In genomic region chr14:76733258-76733823, GRCm38 (mm10) we compare ENCODE assay signal across 17 mouse cellular contexts.
DNase-seq lines count a peak whose midpoint lies in the region; ATAC-seq and TF ChIP-seq lines count a peak whose summit lies in the region.
"Had no signal": no experiment of that assay in that cellular context is flagged by ENCODE, and none has a peak within 500 bp of the region (broad histone marks: within the 10 kb centered on the region; RNA-seq: fewer than 3 reads in every experiment).

No protein-coding gene starts in this region.

- no peak overlapping the region for H3K9ac ChIP-seq in kidney, postnatal 0 days (ENCODE audit: low read depth, low read length)
- no peak overlapping the region for H3K9ac ChIP-seq in intestine, embryonic 14.5 days (ENCODE audit: low read length)
- peak overlapping the region; percentile 17; the same call in 1 of the 2 replicates for H3K9ac ChIP-seq in lung, embryonic 16.5 days (ENCODE audit: low read length)
- H3K9ac ChIP-seq: forebrain, embryonic 15.5 days; hindbrain, embryonic 14.5 days; liver, embryonic 14.5 days had no signal

- TF ChIP-seq CTCF in kidney, postnatal 0 days (IDR thresholded peaks at IDR 0.05; ENCODE audit: low read depth) = no peak

- ATAC-seq in kidney, postnatal 0 days (replicated peaks; ENCODE audit: low FRiP score, low read depth) = no peak
- peak; percentile 57; the same call in 1 of the 2 replicates for ATAC-seq in intestine, embryonic 14.5 days (replicated peaks; ENCODE audit: low FRiP score, low TSS enrichment, low read depth)
- ATAC-seq in lung, embryonic 16.5 days (ENCODE audit: low read depth) = peak; percentile 84
- ATAC-seq: forebrain, embryonic 15.5 days; Patski had no signal

- no peaks in the 10 kb centered on the region; the same call in 1 of the 2 replicates for H3K4me1 ChIP-seq in kidney, postnatal 0 days (replicated peaks; ENCODE audit: insufficient read depth, low read length)
- H3K4me1 ChIP-seq in intestine, embryonic 14.5 days (replicated peaks; ENCODE audit: control insufficient read depth, insufficient read depth, low read length) = 0 out of 2 replicates have a peak, but pooled peaks cover 2% of the 10 kb centered on the region
- H3K4me1 ChIP-seq in lung, embryonic 16.5 days (replicated peaks; ENCODE audit: control insufficient read depth, insufficient read depth, low read length) = peaks cover 17% of the 10 kb centered on the region

- H3K9me3 ChIP-seq in kidney, postnatal 0 days (replicated peaks; ENCODE audit: low read length) = no peaks in the 10 kb centered on the region
- no peaks in the 10 kb centered on the region for H3K9me3 ChIP-seq in intestine, embryonic 14.5 days (ENCODE audit: control insufficient read depth, low read length)
- no peaks in the 10 kb centered on the region for H3K9me3 ChIP-seq in lung, embryonic 16.5 days (ENCODE audit: control insufficient read depth, low read length)
- H3K9me3 ChIP-seq: forebrain, embryonic 15.5 days had no signal

- WGBS in kidney, postnatal 0 days = 73% methylated on average over 8 of the region's 8 CpGs
- WGBS in intestine, embryonic 14.5 days = 65% methylated on average over 8 of the region's 8 CpGs
- 57% methylated on average over 8 of the region's 8 CpGs for WGBS in lung, embryonic 16.5 days

- no peak overlapping the region for H3K27ac ChIP-seq in kidney, postnatal 0 days
- no peak overlapping the region for H3K27ac ChIP-seq in intestine, embryonic 14.5 days (ENCODE audit: low read depth)
- peak overlapping the region; percentile 80 for H3K27ac ChIP-seq in lung, embryonic 16.5 days (ENCODE audit: low read length)
- H3K27ac ChIP-seq: forebrain, embryonic 15.5 days; hindbrain, embryonic 14.5 days; liver, embryonic 14.5 days had no signal

- no peak overlapping the region for H3K4me2 ChIP-seq in kidney, postnatal 0 days (ENCODE audit: low read length)
- no peak overlapping the region for H3K4me2 ChIP-seq in intestine, embryonic 14.5 days (ENCODE audit: low read length)
- no peak overlapping the region; the same call in 1 of the 2 replicates for H3K4me2 ChIP-seq in lung, embryonic 16.5 days (ENCODE audit: low read depth, low read length)
- H3K4me2 ChIP-seq: forebrain, embryonic 15.5 days; hindbrain, embryonic 14.5 days had no signal

- H3K4me3 ChIP-seq in kidney, postnatal 0 days (replicated peaks; ENCODE audit: low read depth, low read length) = no peak overlapping the region
- H3K4me3 ChIP-seq in intestine, embryonic 14.5 days (ENCODE audit: low read depth, low read length) = no peak overlapping the region
- H3K4me3 ChIP-seq in lung, embryonic 16.5 days (ENCODE audit: low read length) = no peak overlapping the region
- H3K4me3 ChIP-seq: forebrain, embryonic 15.5 days had no signal

- H3K27me3 ChIP-seq in kidney, postnatal 0 days (ENCODE audit: insufficient read depth, low read length) = no peaks in the 10 kb centered on the region
- no peaks in the 10 kb centered on the region for H3K27me3 ChIP-seq in intestine, embryonic 14.5 days (replicated peaks; ENCODE audit: control insufficient read depth, insufficient read depth, low read length)
- H3K27me3 ChIP-seq in lung, embryonic 16.5 days (ENCODE audit: control insufficient read depth, insufficient read depth, low read depth, low read length) = no peaks in the 10 kb centered on the region
- H3K27me3 ChIP-seq: forebrain, embryonic 15.5 days; Patski had no signal

- intact Hi-C loops in heart, postnatal 25 days (cut with DNase I) = loop anchor here (5.0 kb wide), 3 partner anchors 89 to 144 kb away; no protein-coding TSS in a partner anchor

- no peaks in the 10 kb centered on the region for H3K36me3 ChIP-seq in kidney, postnatal 0 days (ENCODE audit: insufficient read depth, low read length)
- H3K36me3 ChIP-seq in intestine, embryonic 14.5 days (ENCODE audit: control insufficient read depth, insufficient read depth, low read length) = no peaks in the 10 kb centered on the region
- H3K36me3 ChIP-seq in lung, embryonic 16.5 days (ENCODE audit: control insufficient read depth, insufficient read depth, low read length) = no peaks in the 10 kb centered on the region
- H3K36me3 ChIP-seq: forebrain, embryonic 15.5 days had no signal

- peak; percentile 32 for DNase-seq in kidney, postnatal 0 days (ENCODE audit: low spot score)
- no peak for DNase-seq in kidney, adult 18-20 months
- DNase-seq in brain, adult 2 months (ENCODE audit: low read depth, low spot score) = peak; percentile 66
- DNase-seq in intestine, embryonic 14.5 days (ENCODE audit: low spot score) = no peak
- no peak for DNase-seq in spleen, adult 12 weeks (ENCODE audit: low spot score)
- DNase-seq in layer of hippocampus, adult 18-20 months (ENCODE audit: low spot score in 2 of 2) = no peak
- DNase-seq in heart, postnatal 25 days (ENCODE audit: low spot score) = no peak
- DNase-seq: adrenal gland, postnatal 10 days; cerebellum, adult 11 months; embryo, embryonic 11 days; spleen, adult 18-20 months; thymus, postnatal 25 days had no signal

Comparison
In these comparisons a context has a peak if more than half of its experiments do, and no peak if none do; other contexts are left out.
1. DNase-seq: peak in kidney, postnatal 0 days (single experiment) and brain, adult 2 months (single experiment); none in kidney, adult 18-20 months (single experiment), intestine, embryonic 14.5 days (single experiment), spleen, adult 12 weeks (single experiment), layer of hippocampus, adult 18-20 months (0 of 2) and heart, postnatal 25 days (single experiment).